20 mouse cellular contexts compared by ENCODE assay signal in the genomic region with DNA sequence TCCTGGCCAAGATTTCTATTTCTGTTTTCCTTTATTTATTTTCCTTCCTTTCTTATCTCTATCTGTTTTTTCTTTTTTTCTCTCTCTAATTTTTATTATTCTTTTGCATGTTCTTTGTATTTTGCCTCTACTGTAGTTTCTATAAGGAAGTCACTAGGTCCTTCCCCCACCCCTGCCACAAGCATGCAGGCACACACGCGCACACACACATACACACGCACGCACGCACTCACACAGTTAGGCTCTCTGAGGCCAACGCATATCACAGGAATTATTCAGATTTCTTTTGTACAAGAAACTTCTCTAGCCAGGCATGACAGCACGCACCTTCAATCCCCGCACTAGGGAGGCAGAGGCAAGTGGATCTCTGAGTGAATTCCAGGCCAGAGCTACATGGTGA. TPM values are rescaled to one million over a fixed set of nuclear protein-coding genes. Genes with fewer than 3 reads are reported as not detected.
DNase-seq lines count a peak whose midpoint lies in the region; ATAC-seq and TF ChIP-seq lines count a peak whose summit lies in the region.
"Had no signal": no experiment of that assay in that cellular context is flagged by ENCODE, and none has a peak within 500 bp of the region (broad histone marks: within the 10 kb centered on the region; RNA-seq: fewer than 3 reads in every experiment).

No protein-coding gene starts in this region.

- no peak for TF ChIP-seq POLR2A in spleen, adult 2 months (IDR thresholded peaks at IDR 0.05; ENCODE audit: low read depth, low read length)

- WGBS in spleen, adult 2 months = 25% methylated on average over 8 of the region's 8 CpGs
- WGBS in forebrain, embryonic 12.5 days = 92% methylated on average over 8 of the region's 8 CpGs

- no peaks in the 10 kb centered on the region for H3K27me3 ChIP-seq in spleen, adult 2 months (ENCODE audit: control insufficient read depth, insufficient read depth, low read length)
- no peaks in the 10 kb centered on the region for H3K27me3 ChIP-seq in forebrain, embryonic 12.5 days
- H3K27me3 ChIP-seq: intestine, embryonic 15.5 days; neural tube, embryonic 12.5 days had no signal

- H3K4me2 ChIP-seq in forebrain, embryonic 12.5 days = no peak overlapping the region
- H3K4me2 ChIP-seq: heart, embryonic 11.5 days; hindbrain, embryonic 13.5 days; intestine, embryonic 15.5 days; kidney, embryonic 15.5 days; lung, embryonic 14.5 days; neural tube, embryonic 12.5 days had no signal

- no peaks in the 10 kb centered on the region for H3K36me3 ChIP-seq in spleen, adult 2 months (ENCODE audit: control insufficient read depth, insufficient read depth, low read length)
- no peaks in the 10 kb centered on the region for H3K36me3 ChIP-seq in forebrain, embryonic 12.5 days (replicated peaks)
- H3K36me3 ChIP-seq: hindbrain, embryonic 13.5 days; intestine, embryonic 15.5 days; kidney, embryonic 15.5 days; neural tube, embryonic 12.5 days had no signal

- no peaks in the 10 kb centered on the region for H3K9me3 ChIP-seq in forebrain, embryonic 12.5 days
- H3K9me3 ChIP-seq: hindbrain, embryonic 13.5 days; intestine, embryonic 15.5 days; kidney, embryonic 15.5 days; neural tube, embryonic 12.5 days had no signal

- no peak overlapping the region for H3K4me3 ChIP-seq in spleen, adult 2 months (ENCODE audit: extremely low read depth, insufficient read depth, insufficient read length)
- no peak overlapping the region for H3K4me3 ChIP-seq in forebrain, embryonic 12.5 days (replicated peaks)
- H3K4me3 ChIP-seq: hindbrain, embryonic 13.5 days; intestine, embryonic 15.5 days; kidney, embryonic 15.5 days; layer of hippocampus, adult 2 months; neural tube, embryonic 12.5 days had no signal

- H3K4me1 ChIP-seq in spleen, adult 2 months (ENCODE audit: control insufficient read depth, insufficient read depth, insufficient read length) = peaks cover 22% of the 10 kb centered on the region
- H3K4me1 ChIP-seq in forebrain, embryonic 12.5 days = no peaks in the 10 kb centered on the region
- H3K4me1 ChIP-seq: hindbrain, embryonic 13.5 days; neural tube, embryonic 12.5 days had no signal

- no peak overlapping the region for H3K9ac ChIP-seq in forebrain, embryonic 12.5 days
- H3K9ac ChIP-seq: hindbrain, embryonic 13.5 days; intestine, embryonic 15.5 days; kidney, embryonic 15.5 days; lung, embryonic 14.5 days; neural tube, embryonic 12.5 days had no signal

- peak overlapping the region; percentile 69 for H3K27ac ChIP-seq in spleen, adult 2 months (ENCODE audit: insufficient read depth, low read length)
- H3K27ac ChIP-seq in forebrain, embryonic 12.5 days = no peak overlapping the region
- H3K27ac ChIP-seq: hindbrain, embryonic 13.5 days; intestine, embryonic 15.5 days; kidney, embryonic 15.5 days; layer of hippocampus, adult 2 months; neural tube, embryonic 12.5 days had no signal

- DNase-seq in spleen, adult 18-20 months = peak; percentile 61 to 68
- no peak for DNase-seq in spleen, adult 12 weeks (ENCODE audit: low spot score)
- peak; percentile 61 for DNase-seq in T-cell, adult 2 months (ENCODE audit: low spot score)
- peak; percentile 59 to 78 for DNase-seq in spleen, adult 2 months (ENCODE audit: low read depth in 1 of 2, low spot score in 2 of 2)
- peak; percentile 52 for DNase-seq in thymus, postnatal 4 days
- DNase-seq in adrenal gland, adult 18-20 months (ENCODE audit: low spot score in 2 of 2) = no peak
- DNase-seq: adrenal gland, postnatal 36 days; cerebellum, adult 9-11 months; gastrocnemius, postnatal 14 days; heart, postnatal 14 days; left cerebral cortex, postnatal 4 days; lung, embryonic 14.5 days; right cerebral cortex, postnatal 14 days had no signal

- TF ChIP-seq CTCF in spleen, adult 2 months (IDR thresholded peaks at IDR 0.05; ENCODE audit: extremely low read depth, insufficient read depth, insufficient read length, insufficient replicate concordance) = no peak

- no peak for ATAC-seq in forebrain, embryonic 12.5 days (ENCODE audit: low FRiP score)

RNA-seq across cellular contexts. Expression of gene Pik3cd, which starts 3.6 kb away (rescaled TPM):
- 104 and 124 TPM in 2 replicates for polyA plus RNA-seq in spleen, adult 2 months (2012; rRNA removed)
- 1 to 10 TPM; 3.8 to 6.5 TPM for total RNA-seq in adrenal gland, adult 18-20 months (2021)
- 9.4 and 10.4 TPM in 2 replicates for polyA plus RNA-seq in forebrain, embryonic 12.5 days (2016; fragmentation: Nextera tagmentation; extraction: Ambion mirVana)

RNA-seq across cellular contexts. Expression of gene Tmem201, which starts 31.9 kb away (rescaled TPM):
- polyA plus RNA-seq in spleen, adult 2 months (2012; rRNA removed) = 24.3 and 30.7 TPM in 2 replicates
- total RNA-seq in adrenal gland, adult 18-20 months (2021) = 10 to 100 TPM; 27.8 to 29.0 TPM
- polyA plus RNA-seq in forebrain, embryonic 12.5 days (2016; fragmentation: Nextera tagmentation; extraction: Ambion mirVana) = 39.4 and 41.0 TPM in 2 replicates

Comparison
In these comparisons a context has a peak if more than half of its experiments do, and no peak if none do; other contexts are left out.
1. DNase-seq: peak in spleen, adult 18-20 months (2 of 2), T-cell, adult 2 months (single experiment), spleen, adult 2 months (2 of 2) and thymus, postnatal 4 days (single experiment); none in spleen, adult 12 weeks (single experiment) and adrenal gland, adult 18-20 months (0 of 2).